Mouse (Mus musculus) retina, postnatal 7 days (tissue): Measurements from ENCODE around the gene Nell2.
"Not testable (repeated sequence)": the region's sequence is repeated elsewhere in the genome, so short reads cannot be mapped to it uniquely, and the experiment has no call there.

Experiments
- DNase-seq: peaks from one replicate; pipeline ENCODE4 v3.0.0-alpha.2; 2012; ENCODE audit warnings: low read depth, low spot score

Nell2 gene

DNA sequence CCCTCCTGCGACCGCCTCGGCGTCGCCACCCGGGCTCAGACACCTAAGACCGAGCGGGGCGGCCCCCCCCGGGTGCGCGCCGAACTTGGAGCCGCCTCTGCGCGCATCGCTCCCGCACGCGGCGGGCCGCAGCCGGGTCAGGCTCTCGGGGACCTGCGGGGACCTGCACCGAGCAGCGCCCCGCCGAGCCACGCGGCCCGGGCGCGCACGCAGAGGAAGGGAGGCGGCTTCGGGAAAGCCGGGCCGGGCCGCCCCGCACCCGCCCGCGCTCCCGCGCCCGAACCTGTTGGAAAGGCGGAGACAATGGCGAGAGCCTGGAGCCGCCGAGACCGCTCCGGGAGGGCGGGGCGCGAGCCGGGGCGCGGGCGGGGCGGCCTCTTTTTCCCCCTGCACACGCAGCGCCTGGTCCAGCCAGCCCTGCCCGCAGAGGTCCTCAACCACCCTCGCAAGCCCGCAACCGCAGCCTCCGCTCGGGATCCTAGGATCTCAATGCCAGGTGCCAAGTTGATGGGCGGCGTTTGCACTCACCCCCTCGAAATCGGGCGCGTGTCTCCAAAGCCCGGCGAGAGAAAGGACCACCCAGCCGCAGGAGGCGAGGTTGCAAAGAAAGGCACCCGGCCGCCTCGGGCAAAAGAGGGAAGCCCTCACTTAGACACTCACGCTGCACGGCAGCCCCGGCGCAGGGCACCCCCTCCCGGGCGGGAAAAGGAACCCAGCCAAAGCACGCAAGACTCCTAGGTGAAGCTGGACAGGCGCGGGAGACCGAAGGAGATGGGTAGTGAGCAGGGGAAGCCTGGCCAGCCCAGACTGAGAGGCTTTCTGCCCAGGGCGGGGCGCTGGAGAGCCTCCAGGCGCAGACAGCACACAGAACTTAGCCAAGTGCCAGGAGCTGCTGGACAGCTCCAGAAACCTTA is at the start of gene Nell2:
TSS of gene Nell2 (minus strand) at position 612 of the 914 bp plus-strand sequence.
- DNase-seq = peak; percentile 33

DNA sequence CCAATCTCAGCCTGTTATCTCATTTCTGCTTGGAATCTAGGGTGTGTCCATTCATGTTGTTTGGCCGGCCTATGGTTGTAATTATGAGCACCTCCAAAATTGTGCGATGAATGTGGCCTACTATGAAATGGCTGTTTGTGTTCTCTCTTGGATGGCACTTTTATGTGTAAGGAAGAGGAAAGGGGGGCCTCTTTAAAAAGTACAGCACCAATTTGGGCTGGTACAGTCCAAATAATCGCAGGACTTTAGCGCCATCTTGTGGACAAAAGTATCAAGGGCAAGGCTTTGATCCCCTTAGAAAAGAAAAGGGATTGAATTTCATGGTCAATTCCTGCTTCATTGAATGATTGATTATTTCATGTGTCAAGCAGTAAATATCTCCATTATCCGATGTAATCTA is 46.3 kb upstream of the Nell2 start:
- DNase-seq = peak; percentile 61

DNA sequence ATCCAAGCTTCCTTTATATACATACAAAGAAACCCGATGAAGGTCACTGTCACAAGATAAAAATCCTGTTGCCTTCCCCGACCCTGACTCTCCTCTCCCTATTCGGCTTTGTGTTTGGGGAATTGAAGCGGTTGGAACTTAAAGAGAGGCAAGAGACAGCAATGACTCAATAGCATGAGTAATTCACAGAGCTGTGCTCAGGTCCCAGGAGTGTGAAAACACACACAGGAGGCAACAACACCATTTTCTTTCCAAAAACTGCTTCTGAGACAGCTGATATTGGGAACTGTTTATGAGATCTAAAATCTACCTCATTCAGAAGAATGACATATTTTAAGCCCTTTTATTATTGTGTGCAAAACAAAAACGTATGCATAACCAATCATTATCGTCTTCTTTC is 41.2 kb upstream of the Nell2 start:
- no peak for DNase-seq

DNA sequence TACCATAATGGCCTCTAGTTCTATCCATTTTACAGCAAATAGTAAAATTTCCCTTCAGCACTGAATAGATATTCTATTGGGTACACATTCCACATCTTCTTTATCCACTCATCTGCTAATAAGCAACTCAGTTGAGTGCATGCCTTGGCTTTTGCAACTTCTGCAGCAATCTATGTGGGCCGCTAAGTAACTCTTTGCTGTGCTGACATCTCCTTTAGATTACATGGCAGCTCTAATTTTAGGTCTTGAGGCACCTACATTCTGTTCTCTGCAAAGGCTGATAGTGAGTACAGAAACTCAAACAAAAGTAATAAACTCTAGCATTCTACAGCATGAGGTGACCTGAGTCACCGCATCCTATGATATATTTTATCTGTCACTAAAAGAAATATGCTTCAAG is 36.8 kb upstream of the Nell2 start:
- DNase-seq = no peak

GRCm38 (mm10) chr15:95561303-95561702 is 32.9 kb upstream of the Nell2 start:
- DNase-seq = no peak

GRCm38 (mm10) chr15:95550011-95550410 is 21.7 kb upstream of the Nell2 start:
- DNase-seq = no peak

GRCm38 (mm10) chr15:95542632-95543031 is 14.3 kb upstream of the Nell2 start:
- no peak for DNase-seq

GRCm38 (mm10) chr15:95536724-95537123 is 8.4 kb upstream of the Nell2 start:
- peak; percentile 75 for DNase-seq

DNA sequence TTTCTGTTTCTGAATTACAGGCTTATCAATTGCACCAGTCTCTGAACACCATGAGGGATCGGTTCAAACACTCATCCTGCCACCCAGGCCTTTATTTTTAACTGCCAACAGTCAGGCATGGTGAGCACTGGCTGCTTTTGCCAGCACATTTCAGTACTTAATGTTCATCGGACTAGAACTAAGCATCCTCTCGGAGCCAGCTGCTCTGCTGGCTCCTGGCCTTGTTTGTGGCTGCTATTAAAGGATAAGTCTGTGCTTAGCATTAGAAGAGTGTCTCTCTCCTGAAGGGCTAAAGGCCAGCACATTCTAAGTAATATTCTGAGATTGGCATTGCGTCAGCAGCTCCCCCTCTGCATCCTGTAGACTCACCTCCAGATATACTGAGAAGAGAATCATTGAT is 7.9 kb upstream of the Nell2 start:
- peak; percentile 37 for DNase-seq

GRCm38 (mm10) chr15:95534644-95535043 is 6.3 kb upstream of the Nell2 start:
- DNase-seq = no peak

- DNase-seq = no peak
These were observed 855 bp downstream of the Nell2 start for GRCm38 (mm10) chr15:95527461-95527947.

DNA sequence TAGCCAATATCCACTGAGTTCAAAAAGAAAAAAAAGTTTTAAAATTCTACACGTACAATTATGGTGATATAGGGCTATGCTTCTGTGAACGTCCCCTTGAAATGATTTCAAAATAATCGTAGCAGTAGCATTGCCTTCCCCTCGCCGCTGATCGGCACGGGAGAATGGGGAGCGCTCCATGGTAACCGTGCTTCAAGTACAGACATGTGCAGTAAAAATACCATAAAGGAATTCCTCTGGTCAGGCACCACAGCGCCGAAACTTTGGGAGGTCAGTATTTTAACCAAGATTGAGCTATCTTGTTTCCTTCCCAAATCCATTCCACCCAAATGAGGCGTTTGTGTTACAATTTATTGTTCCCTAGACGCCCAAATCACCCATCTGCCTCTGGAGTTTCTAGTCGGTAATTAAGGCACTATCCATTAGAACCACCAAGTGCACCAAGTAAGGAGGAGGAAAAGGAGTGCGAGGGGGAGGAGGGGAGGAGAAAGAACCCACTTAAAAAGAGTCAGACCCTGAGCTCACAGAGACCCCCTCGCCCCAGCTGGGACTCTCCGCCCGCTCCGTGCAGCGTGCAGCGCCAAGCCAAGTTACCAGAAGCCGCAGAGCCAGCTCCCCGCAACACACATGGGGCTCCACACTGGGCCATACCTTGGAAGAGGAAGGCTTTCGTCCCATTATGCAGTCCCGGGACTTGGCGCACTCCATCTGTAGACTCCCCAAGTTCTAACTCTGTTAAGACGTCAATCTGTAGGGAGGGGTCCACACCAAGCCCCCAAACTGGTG is 1.5 kb downstream of the Nell2 start:
- DNase-seq = no peak

- DNase-seq = peak; percentile 36
These were observed 2.4 kb downstream of the Nell2 start for GRCm38 (mm10) chr15:95525997-95526396.

DNA sequence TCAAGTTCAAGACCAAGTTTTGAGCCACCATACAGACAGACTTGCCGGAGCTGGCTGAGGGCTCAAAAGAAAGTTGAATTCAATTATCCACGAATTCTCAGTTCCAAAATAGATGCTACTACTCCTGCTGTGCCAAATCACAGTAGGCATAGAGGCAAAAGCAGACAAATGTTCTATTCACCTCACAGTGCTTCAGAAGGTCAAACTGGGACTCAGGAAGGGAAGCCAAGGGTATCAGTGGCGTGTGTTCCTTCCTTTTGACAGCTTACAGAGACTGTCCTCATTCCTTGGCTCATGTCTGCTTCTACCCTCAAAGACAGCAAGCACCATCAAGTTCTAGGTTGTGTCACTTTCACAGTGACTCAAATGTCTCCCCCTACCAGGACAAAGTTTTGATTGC is 10.2 kb downstream of the Nell2 start:
- no peak for DNase-seq

DNA sequence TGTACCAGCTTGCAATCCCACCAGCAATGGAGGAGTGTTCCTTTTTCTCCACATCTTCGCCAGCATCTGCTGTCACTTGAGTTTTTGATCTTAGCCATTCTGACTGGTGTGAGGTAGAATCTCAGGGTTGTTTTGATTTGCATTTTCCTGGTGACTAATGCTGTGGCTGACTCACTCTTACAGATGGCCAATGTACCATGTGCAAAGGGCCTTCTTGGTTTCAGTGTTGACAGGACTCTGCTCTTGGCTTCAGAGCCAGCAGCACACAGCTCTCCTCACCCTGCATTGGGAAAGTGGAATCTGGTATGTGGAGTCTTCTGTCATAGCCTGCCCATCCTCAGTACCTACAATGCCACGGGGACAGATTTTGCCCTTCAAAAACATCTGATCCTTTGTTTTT is 15.1 kb downstream of the Nell2 start:
- DNase-seq = not testable (repeated sequence)

DNA sequence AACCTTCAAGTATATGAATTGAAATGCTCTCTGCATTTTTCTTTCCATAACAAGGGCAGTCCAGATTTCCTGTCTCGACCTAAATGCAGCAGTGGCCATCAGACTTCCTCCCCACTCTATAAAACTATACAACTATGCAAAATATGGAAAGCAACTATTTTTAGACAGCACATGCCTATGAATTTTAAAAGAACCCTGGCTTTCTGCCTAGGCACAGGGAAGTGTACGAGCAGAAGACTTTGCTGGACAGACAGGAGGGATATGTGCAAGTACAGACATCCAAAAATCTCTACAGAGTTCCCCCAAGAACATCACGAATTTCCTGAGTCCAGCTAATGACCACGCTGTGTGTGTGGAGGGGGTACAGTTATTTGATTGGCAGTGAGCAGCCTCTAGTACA is 32.7 kb downstream of the Nell2 start:
- DNase-seq = no peak

GRCm38 (mm10) chr15:95495193-95495592 is 33.2 kb downstream of the Nell2 start:
- no peak for DNase-seq

DNA sequence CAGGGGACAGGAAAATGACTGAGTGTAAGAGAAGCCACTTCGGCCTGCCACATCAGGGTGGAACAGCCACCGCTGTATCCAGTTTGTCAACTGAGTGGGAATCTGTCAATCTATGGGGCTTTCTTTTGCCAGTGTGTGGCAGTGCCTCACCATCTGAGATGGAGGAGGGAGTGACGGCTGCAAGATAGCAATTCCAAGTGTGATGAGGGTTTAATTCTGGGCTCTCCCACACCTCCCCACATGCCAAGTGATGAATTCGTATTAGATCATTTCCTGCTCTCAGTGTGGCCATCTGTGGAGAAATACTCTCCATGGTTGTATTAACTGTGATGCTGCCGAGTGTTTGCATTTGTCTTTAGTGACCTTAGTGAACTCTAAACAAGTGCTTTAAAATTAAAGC is 36.2 kb downstream of the Nell2 start:
- DNase-seq = no peak

GRCm38 (mm10) chr15:95489174-95489573 is 39.2 kb downstream of the Nell2 start:
- no peak for DNase-seq

- no peak for DNase-seq
These were observed 40.4 kb downstream of the Nell2 start for GRCm38 (mm10) chr15:95487961-95488360.

GRCm38 (mm10) chr15:95482002-95482401 is 46.4 kb downstream of the Nell2 start:
- DNase-seq = no peak

DNA sequence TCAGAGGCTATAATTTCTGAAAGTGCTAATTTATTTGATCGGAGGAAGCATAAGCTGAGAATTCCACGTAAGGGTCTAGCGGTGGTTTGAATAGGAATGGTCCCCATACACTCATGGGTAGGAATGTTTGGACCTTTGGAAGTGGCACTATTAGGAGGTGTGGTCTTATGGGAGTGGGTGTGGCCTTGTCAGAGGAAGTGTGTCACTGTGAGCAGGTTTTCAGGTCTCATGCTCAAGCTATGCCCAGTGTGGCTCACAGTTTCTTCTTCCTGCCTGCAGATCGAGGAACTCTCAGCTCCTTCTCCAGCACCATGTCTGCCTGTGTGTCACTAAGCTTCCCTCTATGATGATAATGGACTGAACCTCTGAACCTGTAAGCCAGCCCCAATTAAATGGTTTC is 46.8 kb downstream of the Nell2 start:
- DNase-seq = no peak

GRCm38 (mm10) chr15:95476440-95476839 is 51.9 kb downstream of the Nell2 start:
- no peak for DNase-seq
